Comparison of ENCODE assay signal across 14 mouse cellular contexts in genomic region chr14:105572036-105572891, GRCm38 (mm10).
A peak's percentile ranks its signal among the peaks of the same experiment; 100 is the strongest.
DNase-seq lines count a peak whose midpoint lies in the region; ATAC-seq and TF ChIP-seq lines count a peak whose summit lies in the region.
"Had no signal": no experiment of that assay in that cellular context is flagged by ENCODE, and none has a peak within 500 bp of the region (broad histone marks: within the 10 kb centered on the region; RNA-seq: fewer than 3 reads in every experiment).

No protein-coding gene starts in this region.

- H3K36me3 ChIP-seq in heart, embryonic 11.5 days (ENCODE audit: control insufficient read depth, insufficient read depth, low read length): no peaks in the 10 kb centered on the region
- no peaks in the 10 kb centered on the region for H3K36me3 ChIP-seq in midbrain, embryonic 11.5 days (ENCODE audit: control insufficient read depth, insufficient read depth, low read length)
- H3K36me3 ChIP-seq in midbrain, postnatal 0 days (ENCODE audit: insufficient read depth, low read length): no peaks in the 10 kb centered on the region
- no peaks in the 10 kb centered on the region for H3K36me3 ChIP-seq in hindbrain, embryonic 15.5 days
- no peaks in the 10 kb centered on the region for H3K36me3 ChIP-seq in neural tube, embryonic 14.5 days (ENCODE audit: control insufficient read depth, insufficient read depth, low read length)

- ATAC-seq in heart, embryonic 11.5 days (replicated peaks; ENCODE audit: insufficient number of reproducible peaks, low FRiP score, low TSS enrichment): no peak
- peak; percentile 87 for ATAC-seq in midbrain, embryonic 11.5 days (ENCODE audit: low FRiP score)
- no peak for ATAC-seq in midbrain, postnatal 0 days (ENCODE audit: low FRiP score)
- peak; percentile 54; the same call in 1 of the 2 replicates for ATAC-seq in hindbrain, embryonic 15.5 days (ENCODE audit: low FRiP score, low read depth)
- ATAC-seq in neural tube, embryonic 14.5 days (ENCODE audit: low read depth): peak; percentile 74
- ATAC-seq: Patski had no signal

- no peak for TF ChIP-seq CTCF in midbrain, postnatal 0 days (IDR thresholded peaks at IDR 0.05)

- H3K27me3 ChIP-seq in heart, embryonic 11.5 days (ENCODE audit: control insufficient read depth, insufficient read depth, low read length): no peaks in the 10 kb centered on the region
- no peaks in the 10 kb centered on the region for H3K27me3 ChIP-seq in midbrain, embryonic 11.5 days (ENCODE audit: control insufficient read depth, insufficient read depth, low read length)
- H3K27me3 ChIP-seq in midbrain, postnatal 0 days (ENCODE audit: insufficient read depth, low read length): no peaks in the 10 kb centered on the region
- no peaks in the 10 kb centered on the region for H3K27me3 ChIP-seq in hindbrain, embryonic 15.5 days
- H3K27me3 ChIP-seq in neural tube, embryonic 14.5 days (ENCODE audit: control insufficient read depth, insufficient read depth, low read length): no peaks in the 10 kb centered on the region
- H3K27me3 ChIP-seq: Patski had no signal

- H3K27ac ChIP-seq in heart, embryonic 11.5 days (ENCODE audit: low read depth, low read length): no peak overlapping the region
- H3K27ac ChIP-seq in midbrain, embryonic 11.5 days (ENCODE audit: low read depth, low read length): no peak overlapping the region
- H3K27ac ChIP-seq in midbrain, postnatal 0 days (ENCODE audit: low read depth, low read length): no peak overlapping the region
- H3K27ac ChIP-seq in hindbrain, embryonic 15.5 days (replicated peaks): no peak overlapping the region
- no peak overlapping the region for H3K27ac ChIP-seq in neural tube, embryonic 14.5 days (ENCODE audit: low read depth, low read length)

- no peaks in the 10 kb centered on the region for H3K9me3 ChIP-seq in heart, embryonic 11.5 days (replicated peaks; ENCODE audit: control insufficient read depth, low read length)
- H3K9me3 ChIP-seq in midbrain, embryonic 11.5 days (ENCODE audit: control insufficient read depth, low read length): no peaks in the 10 kb centered on the region
- H3K9me3 ChIP-seq in midbrain, postnatal 0 days (ENCODE audit: low read length): no peaks in the 10 kb centered on the region
- no peaks in the 10 kb centered on the region for H3K9me3 ChIP-seq in hindbrain, embryonic 15.5 days
- H3K9me3 ChIP-seq in neural tube, embryonic 14.5 days (ENCODE audit: control insufficient read depth, low read length): no peaks in the 10 kb centered on the region

- 32% methylated on average over 18 of the region's 18 CpGs for WGBS in heart, embryonic 11.5 days (ENCODE audit: insufficient replicate concordance)
- 51% methylated on average over 18 of the region's 18 CpGs for WGBS in midbrain, embryonic 11.5 days
- WGBS in midbrain, postnatal 0 days: 41% methylated on average over 18 of the region's 18 CpGs
- WGBS in hindbrain, embryonic 15.5 days: 51% methylated on average over 18 of the region's 18 CpGs
- 35% methylated on average over 18 of the region's 18 CpGs for WGBS in neural tube, embryonic 14.5 days

- no peaks in the 10 kb centered on the region for H3K4me1 ChIP-seq in heart, embryonic 11.5 days (ENCODE audit: control insufficient read depth, insufficient read depth, low read length)
- 0 out of 2 replicates have a peak, but pooled peaks cover 2% of the 10 kb centered on the region for H3K4me1 ChIP-seq in midbrain, embryonic 11.5 days (ENCODE audit: control insufficient read depth, insufficient read depth, low read length)
- H3K4me1 ChIP-seq in midbrain, postnatal 0 days (ENCODE audit: insufficient read depth, low read length): no peaks in the 10 kb centered on the region
- no peaks in the 10 kb centered on the region for H3K4me1 ChIP-seq in hindbrain, embryonic 15.5 days (replicated peaks)
- H3K4me1 ChIP-seq in neural tube, embryonic 14.5 days (ENCODE audit: control insufficient read depth, insufficient read depth, low read length): peaks cover 9% of the 10 kb centered on the region; the same call in 1 of the 2 replicates

- H3K9ac ChIP-seq in heart, embryonic 11.5 days (ENCODE audit: low read depth, low read length): 0 out of 2 replicates have a peak overlapping the region, but pooled peaks have one; percentile 46
- H3K9ac ChIP-seq in midbrain, embryonic 11.5 days (ENCODE audit: low read length): no peak overlapping the region
- H3K9ac ChIP-seq in midbrain, postnatal 0 days (replicated peaks; ENCODE audit: low read length, poor library complexity, severe bottlenecking): no peak overlapping the region
- no peak overlapping the region for H3K9ac ChIP-seq in hindbrain, embryonic 15.5 days
- H3K9ac ChIP-seq in neural tube, embryonic 14.5 days (replicated peaks; ENCODE audit: low read depth, low read length): no peak overlapping the region

- H3K4me3 ChIP-seq in heart, embryonic 11.5 days (ENCODE audit: low read depth, low read length): peak overlapping the region; percentile 10; the same call in 1 of the 2 replicates
- no peak overlapping the region for H3K4me3 ChIP-seq in midbrain, embryonic 11.5 days (ENCODE audit: low read depth, low read length)
- H3K4me3 ChIP-seq in midbrain, postnatal 0 days (ENCODE audit: low read depth, low read length): no peak overlapping the region
- H3K4me3 ChIP-seq in hindbrain, embryonic 15.5 days: no peak overlapping the region
- no peak overlapping the region for H3K4me3 ChIP-seq in neural tube, embryonic 14.5 days (ENCODE audit: low read depth, low read length)

- no peak for DNase-seq in heart, adult 18-20 months
- no peak for DNase-seq in midbrain, embryonic 11.5 days (ENCODE audit: low spot score, missing footprints)
- DNase-seq in midbrain, postnatal 0 days (ENCODE audit: low spot score): no peak
- no peak for DNase-seq in layer of hippocampus, adult 9-11 months
- no peak for DNase-seq in MN1 (ENCODE audit: low spot score)
- DNase-seq: adrenal gland, postnatal 25 days; B cell, adult 2 months; cerebellum, adult 9-10 months; lung, postnatal 14 days; thymus, adult 18-20 months had no signal

- H3K4me2 ChIP-seq in heart, embryonic 11.5 days: peak overlapping the region; percentile 59
- H3K4me2 ChIP-seq in midbrain, embryonic 11.5 days: no peak overlapping the region
- no peak overlapping the region for H3K4me2 ChIP-seq in midbrain, postnatal 0 days (ENCODE audit: low read depth, low read length, poor library complexity, severe bottlenecking)
- no peak overlapping the region for H3K4me2 ChIP-seq in hindbrain, embryonic 15.5 days
- no peak overlapping the region for H3K4me2 ChIP-seq in neural tube, embryonic 14.5 days (ENCODE audit: low read depth, low read length)

Comparison
In these comparisons a context has a peak if more than half of its experiments do, and no peak if none do; other contexts are left out.
1. ATAC-seq: peak in midbrain, embryonic 11.5 days (single experiment), hindbrain, embryonic 15.5 days (single experiment) and neural tube, embryonic 14.5 days (single experiment); none in heart, embryonic 11.5 days (single experiment) and midbrain, postnatal 0 days (single experiment).